Mouse (Mus musculus) liver, adult 2 months (tissue): ENCODE measurements around the gene Trim45. TPM values are rescaled to one million over a fixed set of nuclear protein-coding genes. Genes with fewer than 3 reads are reported as not detected.

ENCODE experiments used
- DNase-seq: peaks from one replicate; pipeline ENCODE4 v3.0.0-alpha.2; 2011; ENCODE audit warnings: low read depth, low spot score; ENCODE audit errors: extremely low read depth
- H3K27ac ChIP-seq: fragments of 200-500 bp; replicated peaks from 2 replicates; pipeline ENCODE4 v1.5.1; 2012; ENCODE audit warnings: low read depth, mild to moderate bottlenecking, control low read depth, inconsistent platforms, low read length; ENCODE audit not compliant: insufficient read depth
- H3K27me3 ChIP-seq: fragments of 200-500 bp; 2 replicates; pipeline ENCODE4 v1.6.1; 2012; ENCODE audit warnings: mild to moderate bottlenecking, moderate library complexity, low read length, inconsistent platforms; ENCODE audit not compliant: control insufficient read depth, insufficient read depth
- H3K36me3 ChIP-seq: fragments of 200-500 bp; 2 replicates; pipeline ENCODE4 v1.6.1; 2012; ENCODE audit warnings: low read length, inconsistent platforms; ENCODE audit not compliant: control insufficient read depth, insufficient read depth
- H3K4me1 ChIP-seq: fragments of 200-500 bp; 2 replicates; pipeline ENCODE4 v1.6.1; 2011; ENCODE audit warnings: low read length; ENCODE audit not compliant: control insufficient read depth, insufficient read depth
- H3K4me3 ChIP-seq: fragments of 200-500 bp; 2 replicates; pipeline ENCODE4 v1.5.1; 2011; ENCODE audit warnings: low read depth, mild to moderate bottlenecking, control low read depth, low read length, moderate library complexity; ENCODE audit not compliant: insufficient read depth
- H3K79me2 ChIP-seq: fragments of 200-500 bp; 2 replicates; pipeline ENCODE4 v1.6.1; 2012; ENCODE audit warnings: inconsistent platforms, mild to moderate bottlenecking, low read length, moderate library complexity; ENCODE audit not compliant: control insufficient read depth, insufficient read depth
- H3K9ac ChIP-seq: fragments of 200-500 bp; 2 replicates; pipeline ENCODE4 v1.6.1; 2012; ENCODE audit warnings: low read depth, mild to moderate bottlenecking, control low read depth, inconsistent platforms, low read length
- CTCF ChIP-seq: fragments of 200-500 bp; IDR thresholded peaks from 2 replicates; pipeline ENCODE4 v1.5.1; 2011; ENCODE audit warnings: low read depth, low read length, control low read depth
- POLR2A ChIP-seq: fragments of 200-500 bp; IDR thresholded peaks from 2 replicates; pipeline ENCODE4 v1.6.1; 2011; ENCODE audit warnings: low read length, control low read depth; ENCODE audit not compliant: insufficient read depth; ENCODE audit errors: extremely low read depth
- WGBS: fragments of 180-500 bp; shearing (Covaris S2); methylation state at CpG from one replicate; pipeline ENCODE4 v1.1.7; 2018; 5-methylcytosine and 5-hydroxymethylcytosine counted together
- polyA plus RNA-seq: library from polyadenylated mRNA; depleted of rRNA; stranded (reverse); fragments of >200 nt; gene quantifications from 2 replicates; pipeline ENCODE4 v1.2.3, GENCODE M21; 2012
- total RNA-seq: library from RNA; depleted of rRNA; stranded (reverse); fragments of >200 nt; gene quantifications from 2 replicates; pipeline ENCODE4 v1.2.3, GENCODE M21; 2014

The Trim45 gene
- total and polyA plus RNA-seq, 2 experiments: 0.92 to 0.95 TPM

DNA sequence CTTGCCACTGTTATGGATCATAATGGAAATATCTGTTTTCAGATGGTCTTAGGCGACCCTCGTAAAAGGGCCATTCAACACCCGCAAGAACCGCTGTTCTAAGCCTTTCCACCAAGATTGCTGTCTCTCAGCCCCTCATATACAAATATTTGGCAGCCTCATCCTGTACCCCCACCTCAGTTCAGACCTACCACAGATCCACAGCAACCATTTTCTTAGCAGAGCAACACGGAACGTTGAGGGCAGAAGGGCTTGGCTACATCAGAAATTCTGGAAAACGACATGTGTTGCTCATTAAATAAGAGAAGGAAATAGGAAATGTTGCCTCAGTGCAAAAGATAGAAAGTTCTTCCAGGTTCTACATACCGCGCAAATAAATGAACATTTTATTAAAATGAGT is 11.0 kb upstream of the Trim45 start:
- no peak overlapping the region for H3K9ac ChIP-seq
- DNase-seq: no peak
- WGBS: 83% methylated on average over 9 of the region's 9 CpGs

DNA sequence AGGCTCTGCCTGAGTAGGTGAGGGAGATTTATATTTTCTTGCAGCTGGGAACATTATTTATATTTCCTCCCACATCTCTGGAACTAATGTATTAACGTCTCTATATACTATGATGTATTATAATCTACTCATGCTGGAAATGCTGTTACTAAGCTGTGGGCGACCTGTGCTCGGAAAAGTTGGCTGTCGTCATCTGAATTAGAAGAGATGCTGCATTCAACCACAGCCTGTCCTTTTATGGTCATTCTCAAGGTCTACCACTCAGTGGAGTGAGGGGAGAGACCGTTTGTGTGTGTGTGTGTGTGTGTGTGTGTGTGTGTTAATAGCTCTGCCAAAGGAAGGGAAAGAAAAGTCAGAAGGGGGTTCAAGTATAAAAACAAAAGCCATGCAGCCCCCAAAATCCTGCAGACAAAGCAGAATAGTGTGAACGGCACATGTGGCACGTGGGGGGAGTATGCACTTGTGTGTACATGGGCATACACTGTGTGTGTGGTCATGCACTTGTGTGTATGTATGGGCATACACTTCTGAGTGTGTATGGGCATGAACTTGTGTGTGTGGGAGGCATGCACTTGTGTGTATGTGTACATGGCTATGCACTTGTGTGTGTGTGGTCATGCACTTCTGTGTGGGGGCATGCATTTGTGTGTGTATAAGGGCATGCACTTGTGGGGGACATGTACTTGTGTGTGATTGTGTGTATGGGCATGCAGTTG is 10.3 kb upstream of the Trim45 start:
- H3K27me3 ChIP-seq: no peaks in the 10 kb centered on the region
- H3K9ac ChIP-seq: no peak overlapping the region
- 67% methylated on average over 7 of the region's 7 CpGs for WGBS
- H3K36me3 ChIP-seq: no peaks in the 10 kb centered on the region
- no peak overlapping the region for H3K4me3 ChIP-seq
- H3K4me1 ChIP-seq: no peaks in the 10 kb centered on the region
- TF ChIP-seq POLR2A: no peak
- TF ChIP-seq CTCF: no peak
- DNase-seq: no peak
- no peak overlapping the region for H3K27ac ChIP-seq
- no peaks in the 10 kb centered on the region for H3K79me2 ChIP-seq

More for the DNA sequence above, 11.0 kb upstream of the Trim45 start:
- no peak overlapping the region for H3K27ac ChIP-seq
- no peaks in the 10 kb centered on the region for H3K4me1 ChIP-seq
- H3K79me2 ChIP-seq: no peaks in the 10 kb centered on the region
- no peaks in the 10 kb centered on the region for H3K27me3 ChIP-seq
- H3K4me3 ChIP-seq: no peak overlapping the region
- H3K36me3 ChIP-seq: no peaks in the 10 kb centered on the region
- TF ChIP-seq POLR2A: no peak
- no peak for TF ChIP-seq CTCF

DNA sequence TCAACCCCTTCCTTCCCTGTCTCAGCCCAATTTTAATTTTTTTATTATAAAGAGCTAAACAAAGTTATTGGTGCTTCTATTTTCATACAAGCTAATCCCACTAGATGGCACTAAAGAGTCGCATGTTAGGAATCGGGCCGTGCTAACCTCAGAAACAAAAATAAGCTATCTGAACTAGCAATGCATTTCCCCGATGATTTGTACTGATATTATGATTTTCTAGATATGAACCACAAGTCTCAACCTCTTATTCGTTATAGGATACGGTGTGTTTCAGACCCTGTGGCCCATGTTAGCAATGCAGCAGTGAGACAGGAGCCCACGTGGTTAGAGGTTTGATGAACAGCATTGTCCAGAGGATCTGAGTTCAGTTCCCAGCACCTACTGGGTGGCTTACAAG is 5.2 kb upstream of the Trim45 start:
- TF ChIP-seq POLR2A (no peak), CTCF (peak; percentile 44)
- no peaks in the 10 kb centered on the region for H3K27me3 ChIP-seq
- no peaks in the 10 kb centered on the region for H3K79me2 ChIP-seq
- DNase-seq: peak; percentile 38
- H3K4me3 ChIP-seq: no peak overlapping the region
- H3K27ac ChIP-seq: no peak overlapping the region
- WGBS: 15% methylated on average over 7 of the region's 7 CpGs
- no peaks in the 10 kb centered on the region for H3K36me3 ChIP-seq
- H3K9ac ChIP-seq: no peak overlapping the region
- peaks cover 2% of the 10 kb centered on the region; the same call in 1 of the 2 replicates for H3K4me1 ChIP-seq

DNA sequence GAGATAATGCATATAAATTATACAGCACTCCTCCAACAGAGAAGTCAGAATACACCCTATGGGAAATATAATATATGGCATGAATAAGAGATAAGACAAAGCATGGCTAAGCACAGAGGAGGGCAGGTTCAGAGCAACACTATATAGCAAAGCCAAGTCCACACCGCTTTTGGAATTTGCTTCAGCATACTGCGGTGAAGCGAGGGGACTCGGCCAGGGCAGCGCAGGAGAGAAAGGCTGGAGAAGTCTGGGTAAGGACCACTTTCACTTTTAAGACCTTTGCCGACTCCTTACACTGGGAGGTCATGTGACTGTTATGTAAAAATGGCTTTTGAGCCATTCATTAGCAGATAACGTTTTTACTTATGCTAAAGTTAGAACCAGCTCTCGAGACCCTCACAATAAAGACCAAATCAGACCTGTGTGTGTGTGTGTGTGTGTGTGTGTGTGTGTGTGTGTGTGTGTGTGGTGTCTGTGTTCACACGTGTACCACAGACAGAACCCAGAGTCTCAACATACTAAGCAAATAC is 1.3 kb upstream of the Trim45 start:
- 79% methylated on average over 9 of the region's 9 CpGs for WGBS
- Histone ChIP-seq H3K36me3 (no peaks in the 10 kb centered on the region), H3K27me3 (no peaks in the 10 kb centered on the region), H3K9ac (no peak overlapping the region), H3K4me3 (no peak overlapping the region), H3K79me2 (no peaks in the 10 kb centered on the region), H3K4me1 (peaks cover 2% of the 10 kb centered on the region; the same call in 1 of the 2 replicates), H3K27ac (no peak overlapping the region)
- no peak for TF ChIP-seq POLR2A
- TF ChIP-seq CTCF: no peak
- no peak for DNase-seq

DNA sequence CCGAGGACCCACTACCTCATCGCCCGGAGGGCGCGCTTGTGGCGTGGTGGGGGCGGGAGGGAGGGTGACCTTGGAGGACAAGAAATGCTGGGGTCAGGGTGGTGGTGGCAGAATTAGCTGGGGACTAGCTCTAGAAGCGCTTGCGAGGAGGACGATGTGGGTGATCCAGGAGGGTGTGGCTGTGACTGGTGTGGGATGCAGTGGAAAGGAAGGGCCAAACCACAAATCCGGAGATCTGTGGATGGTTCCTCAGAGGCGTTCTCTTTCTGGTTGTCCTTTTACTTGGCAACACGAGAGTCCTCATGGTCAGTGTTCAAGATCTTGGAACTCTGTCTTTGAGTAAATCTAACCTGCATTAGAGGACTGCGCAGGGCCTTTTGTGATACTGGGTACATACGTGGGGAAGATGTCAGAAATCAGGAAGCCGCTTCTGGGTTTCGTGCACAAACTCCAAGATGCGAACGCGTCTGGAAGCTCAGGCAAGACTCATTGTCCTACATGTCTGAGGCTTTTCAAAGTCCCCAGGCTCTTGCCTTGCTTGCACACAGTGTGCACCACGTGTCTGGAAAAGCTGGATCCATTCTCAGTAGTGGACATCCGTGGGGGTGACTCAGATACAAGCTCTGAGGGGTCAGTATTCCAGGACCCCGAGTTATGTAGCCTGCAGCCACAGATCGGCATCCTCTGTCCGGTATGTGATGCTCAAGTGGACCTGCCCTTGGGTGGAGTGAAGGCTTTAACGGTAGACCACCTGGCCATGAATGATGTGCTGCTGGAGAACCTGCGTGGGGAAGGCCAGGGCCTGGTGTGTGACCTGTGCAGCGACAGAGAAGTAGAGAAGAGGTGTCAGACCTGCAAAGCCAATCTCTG is 739 bp downstream of the Trim45 start:
- no peak for DNase-seq
- peak overlapping the region; percentile 9; the same call in 1 of the 2 replicates for H3K9ac ChIP-seq
- no peaks in the 10 kb centered on the region for H3K27me3 ChIP-seq
- WGBS: 32% methylated on average over 28 of the region's 28 CpGs
- TF ChIP-seq CTCF (no peak), POLR2A (no peak)
- no peaks in the 10 kb centered on the region for H3K4me1 ChIP-seq
- peak overlapping the region; percentile 62 for H3K4me3 ChIP-seq
- no peaks in the 10 kb centered on the region for H3K79me2 ChIP-seq
- H3K36me3 ChIP-seq: no peaks in the 10 kb centered on the region
- no peak overlapping the region for H3K27ac ChIP-seq
